11 mouse cellular contexts compared by ENCODE assay signal in the genomic region with DNA sequence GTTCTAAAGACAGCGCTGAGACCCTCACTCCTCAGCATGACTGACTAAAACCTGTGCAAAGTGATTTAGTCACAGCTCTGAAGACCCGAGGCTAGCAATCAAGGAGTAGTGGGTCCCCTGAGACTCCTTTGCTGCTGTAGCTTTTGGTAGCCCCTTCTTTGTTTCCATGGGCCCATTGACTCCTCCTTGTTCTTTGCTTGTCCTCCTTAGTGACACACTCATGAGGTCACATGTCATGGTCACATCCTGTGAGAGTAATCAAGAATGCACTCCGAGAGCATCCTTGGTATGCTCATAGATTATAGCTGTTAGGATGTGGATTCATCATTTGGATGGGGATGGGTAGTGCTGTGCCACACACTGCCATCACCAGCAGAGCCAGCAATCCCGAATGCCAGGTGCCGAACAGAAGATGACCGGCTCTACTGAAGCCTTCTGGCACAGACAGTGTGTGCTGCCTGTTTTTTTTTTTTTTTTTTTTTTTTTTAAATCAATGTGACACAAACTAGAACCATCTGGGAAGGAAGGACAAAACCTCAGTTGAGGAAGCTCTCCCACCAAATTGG.
A peak's percentile ranks its signal among the peaks of the same experiment; 100 is the strongest.
DNase-seq lines count a peak whose midpoint lies in the region; ATAC-seq and TF ChIP-seq lines count a peak whose summit lies in the region.
"Had no signal": no experiment of that assay in that cellular context is flagged by ENCODE, and none has a peak within 500 bp of the region (broad histone marks: within the 10 kb centered on the region; RNA-seq: fewer than 3 reads in every experiment).

No protein-coding gene starts in this region.

- no peak for TF ChIP-seq CTCF in lung, embryonic 14.5 days (IDR thresholded peaks at IDR 0.05; ENCODE audit: low read depth)

- DNase-seq in embryonic facial prominence, embryonic 14.5 days (ENCODE audit: low spot score): no peak
- no peak for DNase-seq in embryonic facial prominence, embryonic 10.5 days (ENCODE audit: low spot score)
- DNase-seq in lung, embryonic 14.5 days: peak; percentile 48
- no peak for DNase-seq in lung, adult 18-20 months
- no peak for DNase-seq in ES-E14 (ENCODE audit: low read depth, low spot score)
- peak; percentile 29 to 34 for DNase-seq in cerebellum, postnatal 14 days
- no peak for DNase-seq in testis, postnatal 10 days (ENCODE audit: low spot score)
- no peak for DNase-seq in liver, embryonic 11.5 days (ENCODE audit: low spot score)
- DNase-seq: thymus, postnatal 4 days had no signal

- H3K4me1 ChIP-seq in embryonic facial prominence, embryonic 14.5 days (ENCODE audit: control insufficient read depth, insufficient read depth, low read length): peaks cover 26% of the 10 kb centered on the region
- H3K4me1 ChIP-seq in embryonic facial prominence, embryonic 10.5 days: peaks cover 66% of the 10 kb centered on the region
- H3K4me1 ChIP-seq in lung, embryonic 14.5 days (ENCODE audit: insufficient read depth): peaks cover 12% of the 10 kb centered on the region; the same call in 1 of the 2 replicates
- H3K4me1 ChIP-seq in ES-E14 (ENCODE audit: control insufficient read depth in 2 of 2, insufficient read depth in 2 of 2, low read length in 2 of 2, poor library complexity in 1 of 2): no peaks in the 10 kb centered on the region
- no peaks in the 10 kb centered on the region; the same call in 1 of the 2 replicates for H3K4me1 ChIP-seq in liver, embryonic 11.5 days (replicated peaks; ENCODE audit: control insufficient read depth, insufficient read depth, low read length)

- H3K27ac ChIP-seq in embryonic facial prominence, embryonic 14.5 days (replicated peaks; ENCODE audit: low read depth, low read length): no peak overlapping the region
- H3K27ac ChIP-seq in embryonic facial prominence, embryonic 10.5 days (replicated peaks): no peak overlapping the region
- H3K27ac ChIP-seq in lung, embryonic 14.5 days (ENCODE audit: low read depth): no peak overlapping the region
- H3K27ac ChIP-seq in ES-E14 (ENCODE audit: insufficient read depth, low read depth, low read length, poor library complexity, severe bottlenecking): no peak overlapping the region
- H3K27ac ChIP-seq in liver, embryonic 11.5 days (ENCODE audit: low read depth, low read length): no peak overlapping the region
- H3K27ac ChIP-seq: heart, adult 2 months; limb, embryonic 15.5 days had no signal

- in situ Hi-C loops in ES-E14 (cut with MboI; ENCODE audit: low sequenced_read_pairs in 2 of 2, unreplicated experiment in 2 of 2): no loop called here

- H3K27me3 ChIP-seq in embryonic facial prominence, embryonic 14.5 days (replicated peaks; ENCODE audit: control insufficient read depth, insufficient read depth, low read length): no peaks in the 10 kb centered on the region
- H3K27me3 ChIP-seq in embryonic facial prominence, embryonic 10.5 days (replicated peaks; ENCODE audit: low read depth, poor library complexity, severe bottlenecking): no peaks in the 10 kb centered on the region
- H3K27me3 ChIP-seq in lung, embryonic 14.5 days (ENCODE audit: insufficient read depth, low read length): no peaks in the 10 kb centered on the region
- no peaks in the 10 kb centered on the region for H3K27me3 ChIP-seq in liver, embryonic 11.5 days (replicated peaks; ENCODE audit: control insufficient read depth, insufficient read depth, low read length)
- H3K27me3 ChIP-seq: limb, embryonic 15.5 days had no signal

- 63% methylated on average over 6 of the region's 6 CpGs for WGBS in embryonic facial prominence, embryonic 14.5 days
- 65% methylated on average over 6 of the region's 6 CpGs for WGBS in embryonic facial prominence, embryonic 10.5 days
- 54% methylated on average over 6 of the region's 6 CpGs for WGBS in lung, embryonic 14.5 days
- WGBS in liver, embryonic 11.5 days: 81% methylated on average over 6 of the region's 6 CpGs

- no peak overlapping the region for H3K4me2 ChIP-seq in embryonic facial prominence, embryonic 14.5 days (ENCODE audit: low read depth, low read length)
- no peak overlapping the region for H3K4me2 ChIP-seq in lung, embryonic 14.5 days
- H3K4me2 ChIP-seq in liver, embryonic 11.5 days: no peak overlapping the region
- H3K4me2 ChIP-seq: limb, embryonic 15.5 days had no signal

- H3K4me3 ChIP-seq in embryonic facial prominence, embryonic 14.5 days (ENCODE audit: low read depth, low read length): no peak overlapping the region
- no peak overlapping the region for H3K4me3 ChIP-seq in embryonic facial prominence, embryonic 10.5 days
- H3K4me3 ChIP-seq in lung, embryonic 14.5 days (ENCODE audit: low read depth, low read length): no peak overlapping the region
- H3K4me3 ChIP-seq in ES-E14 (ENCODE audit: insufficient read depth in 1 of 2, low read depth in 1 of 2, low read length in 2 of 2, poor library complexity in 1 of 2, severe bottlenecking in 1 of 2): no peak overlapping the region
- no peak overlapping the region for H3K4me3 ChIP-seq in liver, embryonic 11.5 days (ENCODE audit: low read depth, low read length)
- H3K4me3 ChIP-seq: heart, adult 2 months; limb, embryonic 15.5 days had no signal

- ATAC-seq in embryonic facial prominence, embryonic 14.5 days (ENCODE audit: low read depth): 0 out of 2 replicates have a peak, but pooled peaks have one; percentile 13
- ATAC-seq in lung, embryonic 14.5 days (ENCODE audit: insufficient read depth): peak; percentile 37
- ATAC-seq in liver, embryonic 11.5 days (replicated peaks; ENCODE audit: low FRiP score): no peak

- H3K36me3 ChIP-seq in embryonic facial prominence, embryonic 14.5 days (ENCODE audit: control insufficient read depth, insufficient read depth, low read length): no peaks in the 10 kb centered on the region
- H3K36me3 ChIP-seq in embryonic facial prominence, embryonic 10.5 days (replicated peaks): no peaks in the 10 kb centered on the region
- no peaks in the 10 kb centered on the region for H3K36me3 ChIP-seq in lung, embryonic 14.5 days (ENCODE audit: insufficient read depth)
- peaks cover 2% of the 10 kb centered on the region; the same call in 1 of the 2 replicates for H3K36me3 ChIP-seq in ES-E14 (ENCODE audit: control insufficient read depth, insufficient read depth, low read length, poor library complexity, severe bottlenecking)
- no peaks in the 10 kb centered on the region for H3K36me3 ChIP-seq in liver, embryonic 11.5 days (ENCODE audit: control insufficient read depth, insufficient read depth, low read length)
- H3K36me3 ChIP-seq: limb, embryonic 15.5 days had no signal

- H3K9me3 ChIP-seq in embryonic facial prominence, embryonic 14.5 days (ENCODE audit: control insufficient read depth, low read length): no peaks in the 10 kb centered on the region
- H3K9me3 ChIP-seq in embryonic facial prominence, embryonic 10.5 days: no peaks in the 10 kb centered on the region
- H3K9me3 ChIP-seq in lung, embryonic 14.5 days (ENCODE audit: low read depth, low read length): no peaks in the 10 kb centered on the region
- H3K9me3 ChIP-seq in ES-E14 (ENCODE audit: control insufficient read depth, insufficient read depth, low read depth, low read length): no peaks in the 10 kb centered on the region
- no peaks in the 10 kb centered on the region for H3K9me3 ChIP-seq in liver, embryonic 11.5 days (ENCODE audit: control insufficient read depth, low read length)
- H3K9me3 ChIP-seq: limb, embryonic 15.5 days had no signal

- H3K9ac ChIP-seq in embryonic facial prominence, embryonic 14.5 days (ENCODE audit: low read depth, low read length): no peak overlapping the region
- H3K9ac ChIP-seq in lung, embryonic 14.5 days: no peak overlapping the region
- no peak overlapping the region for H3K9ac ChIP-seq in ES-E14 (ENCODE audit: insufficient read depth, low read depth, low read length, poor library complexity, severe bottlenecking)
- H3K9ac ChIP-seq in liver, embryonic 11.5 days (ENCODE audit: low read depth, low read length): no peak overlapping the region
- H3K9ac ChIP-seq: limb, embryonic 15.5 days had no signal

TF ChIP-seq in ES-E14, 5 proteins besides CTCF, POLR2A, EP300 and RAD21:
- TF ChIP-seq ZNF384 (IDR thresholded peaks at IDR 0.05; ENCODE audit: low read depth, low read length) (0 out of 2 replicates have a peak, but pooled peaks have one; percentile 26), HCFC1 (IDR thresholded peaks at IDR 0.05; ENCODE audit: borderline replicate concordance, insufficient read depth, low read length) (no peak)

Comparison
In these comparisons a context has a peak if more than half of its experiments do, and no peak if none do; other contexts are left out.
1. DNase-seq: peak in lung, embryonic 14.5 days (single experiment) and cerebellum, postnatal 14 days (2 of 2); none in embryonic facial prominence, embryonic 14.5 days (single experiment), embryonic facial prominence, embryonic 10.5 days (single experiment), lung, adult 18-20 months (0 of 2), ES-E14 (single experiment), testis, postnatal 10 days (single experiment) and liver, embryonic 11.5 days (single experiment).